Mouse (Mus musculus) adrenal gland, adult 10 weeks (tissue): ENCODE data around the gene Runx3. TPM values are rescaled to one million over a fixed set of nuclear protein-coding genes. Genes with fewer than 3 reads are reported as not detected.

Experiments
- polyA plus RNA-seq: library from polyadenylated mRNA; stranded (reverse); fragments of 350-450 nt; fragmentation: Illumina TruSeq; extraction: RNeasy Lipid Tissue Mini Kit (QIAGEN cat#74804); gene quantifications from one replicate; pipeline ENCODE4 v1.2.3, GENCODE M21; 2014; ENCODE audit warnings: low read depth, low replicate concordance

The Runx3 gene
- 0.41 TPM for polyA plus RNA-seq

GRCm38 (mm10) chr4:135120342-135121100 is at the start of gene Runx3:
Runx3 (plus strand) TSS chr4:135120652.

Other genes with a start within 250 kb of the Runx3 start
- gene Tmem50a, start 205.6 kb upstream of the Runx3 start, polyA plus RNA-seq, result 136 TPM
- 959 TPM for gene Rsrp1, start 197.1 kb upstream of the Runx3 start, polyA plus RNA-seq
- 93.8 TPM for gene Syf2, start 189.8 kb upstream of the Runx3 start, polyA plus RNA-seq
- 129 TPM for gene Clic4, start 152.2 kb downstream of the Runx3 start, polyA plus RNA-seq
- 246 TPM for gene Srrm1, start 232.7 kb downstream of the Runx3 start, polyA plus RNA-seq